ENCODE assay signal across 8 mouse cellular contexts in genomic region chr3:159495243-159495801, GRCm38 (mm10). TPM values are rescaled to one million over a fixed set of nuclear protein-coding genes. Genes with fewer than 3 reads are reported as not detected.
A peak's percentile ranks its signal among the peaks of the same experiment; 100 is the strongest.
DNase-seq lines count a peak whose midpoint lies in the region; ATAC-seq lines count a peak whose summit lies in the region.

Depdc1a (plus strand) TSS chr3:159495433.

- ATAC-seq in forebrain, embryonic 14.5 days, result peak; percentile 100
- peak; percentile 100 for ATAC-seq in neural tube, embryonic 15.5 days (ENCODE audit: low FRiP score)

- intact Hi-C loops in heart, postnatal 14 days (cut with DNase I), result no loop called here

- H3K36me3 ChIP-seq in forebrain, embryonic 14.5 days (ENCODE audit: control insufficient read depth, insufficient read depth, low read length), result no peaks in the 10 kb centered on the region
- H3K36me3 ChIP-seq in neural tube, embryonic 15.5 days, result no peaks in the 10 kb centered on the region

- H3K27me3 ChIP-seq in forebrain, embryonic 14.5 days (replicated peaks; ENCODE audit: control insufficient read depth, insufficient read depth, low read length), result no peaks in the 10 kb centered on the region
- H3K27me3 ChIP-seq in neural tube, embryonic 15.5 days (replicated peaks), result no peaks in the 10 kb centered on the region

- no peaks in the 10 kb centered on the region for H3K9me3 ChIP-seq in forebrain, embryonic 14.5 days (replicated peaks; ENCODE audit: control insufficient read depth, low read length)
- H3K9me3 ChIP-seq in neural tube, embryonic 15.5 days (replicated peaks), result no peaks in the 10 kb centered on the region

- H3K4me3 ChIP-seq in forebrain, embryonic 14.5 days (ENCODE audit: low read depth, low read length), result peak within 1 kb of the TSS; percentile 40
- H3K4me3 ChIP-seq in neural tube, embryonic 15.5 days (replicated peaks), result peak within 1 kb of the TSS; percentile 59

- under 1% methylated on average over 28 of the region's 28 CpGs for WGBS in forebrain, embryonic 14.5 days
- WGBS in neural tube, embryonic 15.5 days, result under 1% methylated on average over 28 of the region's 28 CpGs

- H3K4me1 ChIP-seq in forebrain, embryonic 14.5 days (ENCODE audit: control insufficient read depth, insufficient read depth, low read length), result no peaks in the 10 kb centered on the region
- peaks cover 5% of the 10 kb centered on the region for H3K4me1 ChIP-seq in neural tube, embryonic 15.5 days

- H3K4me2 ChIP-seq in forebrain, embryonic 14.5 days (ENCODE audit: low read length), result peak within 1 kb of the TSS; percentile 52
- peak within 1 kb of the TSS; percentile 72 for H3K4me2 ChIP-seq in neural tube, embryonic 15.5 days

- peak within 1 kb of the TSS; percentile 66 for H3K9ac ChIP-seq in forebrain, embryonic 14.5 days (ENCODE audit: low read length)
- peak within 1 kb of the TSS; percentile 64 for H3K9ac ChIP-seq in neural tube, embryonic 15.5 days (replicated peaks)

- peak; percentile 96 for DNase-seq in ES-CJ7 (ENCODE audit: low read depth, low spot score)
- peak; percentile 44 for DNase-seq in cerebellum, adult 11 months
- peak; percentile 97 for DNase-seq in forebrain, embryonic 14.5 days (ENCODE audit: low spot score)
- DNase-seq in heart, postnatal 14 days, result peak; percentile 90 to 94
- DNase-seq in layer of hippocampus, adult 11-12 months (ENCODE audit: low spot score), result peak; percentile 89
- DNase-seq in lung, adult 18-20 months, result peak; percentile 86
- DNase-seq in testis, postnatal 14 days (ENCODE audit: low spot score), result peak; percentile 86

- no peak within 1 kb of the TSS for H3K27ac ChIP-seq in forebrain, embryonic 14.5 days (ENCODE audit: low read depth, low read length)
- peak within 1 kb of the TSS; percentile 61; the same call in 1 of the 2 replicates for H3K27ac ChIP-seq in neural tube, embryonic 15.5 days (replicated peaks)

RNA-seq across cellular contexts. Expression of gene Depdc1a, which starts in this region (rescaled TPM):
- polyA plus RNA-seq in forebrain, embryonic 14.5 days (2014; fragmentation: Nextera tagmentation; extraction: Ambion mirVana), result 14.3 and 14.6 TPM in 2 replicates
- total RNA-seq in heart, postnatal 14 days (2021), result 1 to 10 TPM; 1.5 to 2.6 TPM
- 3.4 and 8.8 TPM in 2 replicates for polyA plus RNA-seq in neural tube, embryonic 15.5 days (2015; fragmentation: Nextera tagmentation; extraction: Ambion mirVana)

Comparison
In these comparisons a context has a peak if more than half of its experiments do, and no peak if none do; other contexts are left out.
1. DNase-seq: peak in every context shown above with its lines; median percentile 97 in forebrain, embryonic 14.5 days; 96 in ES-CJ7; 92 in heart, postnatal 14 days; 89 in layer of hippocampus, adult 11-12 months; 86 in lung, adult 18-20 months; 86 in testis, postnatal 14 days; 44 in cerebellum, adult 11 months.